Mouse (Mus musculus) G1E-ER4 (cell line): ENCODE measurements around the gene Slc4a4. TPM values are rescaled to one million over a fixed set of nuclear protein-coding genes. Genes with fewer than 3 reads are reported as not detected.

Experiments
- GATA1 ChIP-seq: IDR thresholded peaks from one replicate; pipeline ENCODE4 v1.8.0; 2012; ENCODE audit warnings: low read length, inconsistent platforms
- polyA plus RNA-seq: library from polyadenylated mRNA; stranded (reverse); fragments of >175 nt; gene quantifications from 2 replicates; pipeline ENCODE4 v1.2.3, GENCODE M21; 2012

The Slc4a4 gene
- polyA plus RNA-seq, 1 experiment = not detected

- no peak for TF ChIP-seq GATA1
Measured at GRCm38 (mm10) chr5:88938208-88938607, 51.6 kb downstream of the Slc4a4 start.

- no peak for TF ChIP-seq GATA1
Measured at GRCm38 (mm10) chr5:88939151-88939550, 52.5 kb downstream of the Slc4a4 start.

- TF ChIP-seq GATA1 = no peak
Measured at GRCm38 (mm10) chr5:88939782-88940181, 53.2 kb downstream of the Slc4a4 start.

GRCm38 (mm10) chr5:88941905-88942304 lies 55.3 kb downstream of the Slc4a4 start:
- TF ChIP-seq GATA1 = no peak

DNA sequence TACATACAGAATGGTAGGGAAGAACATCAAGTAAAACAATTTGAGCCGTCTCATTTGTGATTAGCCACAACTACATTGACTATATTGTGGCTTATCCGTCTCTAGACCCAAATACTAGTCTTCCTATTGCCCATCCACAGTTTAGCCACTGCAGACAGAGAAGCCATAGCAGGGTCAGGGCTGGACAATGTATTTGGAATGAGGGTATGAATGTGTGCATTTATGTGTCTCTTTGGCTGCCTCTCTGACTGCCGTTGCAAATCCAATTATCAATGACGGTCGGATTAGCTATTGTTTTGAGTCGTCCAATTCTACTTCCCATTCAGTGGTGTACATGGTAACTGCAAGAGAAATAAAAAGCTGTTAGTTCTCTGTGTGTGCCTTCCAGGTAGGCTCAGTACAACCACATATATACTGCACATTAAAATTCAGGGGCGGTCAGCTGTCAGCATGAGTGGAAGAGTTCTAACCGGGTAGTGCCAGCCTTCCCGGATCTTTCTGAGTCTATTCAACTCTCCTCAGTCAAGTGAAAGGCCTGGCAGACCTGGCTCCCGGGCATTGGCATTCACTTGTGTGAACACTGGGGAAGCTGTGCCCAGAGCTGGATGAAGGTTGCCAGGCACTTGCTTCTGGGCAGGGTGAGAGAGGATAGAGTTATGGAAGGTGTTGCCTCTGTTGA lies 59.2 kb downstream of the Slc4a4 start:
- no peak for TF ChIP-seq GATA1

DNA sequence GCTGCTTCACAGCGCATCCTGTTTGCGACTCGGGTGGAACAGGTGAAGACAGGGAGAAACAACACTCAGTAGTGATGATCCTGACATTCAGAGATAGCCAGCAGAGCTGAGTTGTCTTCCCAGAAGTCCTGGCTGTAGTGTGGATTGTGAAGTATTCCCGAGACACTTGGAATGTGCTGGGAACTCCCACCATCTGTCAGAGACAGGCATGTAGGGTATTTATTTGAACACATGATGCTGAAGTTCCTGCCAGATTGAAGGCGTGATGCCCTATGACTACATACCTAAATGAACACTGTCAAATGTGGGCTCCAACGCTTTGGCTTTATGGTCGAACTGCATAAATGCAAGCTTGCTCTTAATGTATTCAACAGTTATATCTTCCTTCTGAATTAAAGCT lies 63.7 kb downstream of the Slc4a4 start:
- no peak for TF ChIP-seq GATA1

GRCm38 (mm10) chr5:88952757-88953577 lies 66.3 kb downstream of the Slc4a4 start:
- TF ChIP-seq GATA1 = no peak

DNA sequence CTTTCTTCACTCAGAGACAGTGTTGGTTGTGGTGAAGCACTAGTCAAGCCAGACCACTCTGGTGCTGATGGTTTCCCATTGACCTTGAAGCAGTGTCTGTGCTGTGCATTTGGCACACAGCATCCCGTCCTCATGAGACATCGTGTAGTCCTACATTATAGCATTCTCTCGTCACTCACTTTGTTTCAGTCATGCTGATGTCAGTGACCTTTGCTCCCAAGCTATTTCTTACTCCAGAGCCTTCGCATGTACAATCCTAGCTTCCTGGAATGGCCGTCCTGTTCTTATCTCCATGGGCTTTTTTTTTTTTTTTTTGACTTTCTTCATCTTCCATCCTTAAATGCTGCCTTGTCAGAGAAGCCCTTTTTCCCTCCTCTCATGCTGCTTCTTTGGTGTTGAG lies 71.1 kb downstream of the Slc4a4 start:
- no peak for TF ChIP-seq GATA1

DNA sequence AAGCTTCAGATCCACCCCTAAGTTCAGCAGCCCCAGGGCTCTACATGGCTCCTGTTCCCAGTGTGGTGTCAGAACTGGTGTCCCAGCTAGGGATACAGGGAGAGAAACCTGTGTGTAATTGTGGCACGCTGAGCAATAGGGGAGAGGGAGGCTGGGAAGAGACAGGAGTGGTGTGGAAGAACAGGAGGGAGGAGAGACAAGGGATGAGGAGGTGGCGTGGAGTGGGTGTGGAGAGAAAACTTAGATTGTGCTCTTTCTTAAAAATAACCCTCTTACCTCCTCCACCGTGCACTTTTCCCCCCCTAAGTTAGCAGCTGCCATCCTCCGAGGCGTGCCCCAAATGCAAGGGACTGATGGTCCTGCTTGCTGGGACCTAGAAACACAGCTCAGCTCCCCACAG lies 72.3 kb downstream of the Slc4a4 start:
- no peak for TF ChIP-seq GATA1

- no peak for TF ChIP-seq GATA1
Measured at GRCm38 (mm10) chr5:88959412-88959811, 72.8 kb downstream of the Slc4a4 start.

- TF ChIP-seq GATA1 = no peak
Measured at GRCm38 (mm10) chr5:88960342-88961105, 73.9 kb downstream of the Slc4a4 start.

GRCm38 (mm10) chr5:88961351-88961761 lies 74.7 kb downstream of the Slc4a4 start:
- TF ChIP-seq GATA1 = no peak

- no peak for TF ChIP-seq GATA1
Measured at GRCm38 (mm10) chr5:88964685-88965290, 78.2 kb downstream of the Slc4a4 start.

DNA sequence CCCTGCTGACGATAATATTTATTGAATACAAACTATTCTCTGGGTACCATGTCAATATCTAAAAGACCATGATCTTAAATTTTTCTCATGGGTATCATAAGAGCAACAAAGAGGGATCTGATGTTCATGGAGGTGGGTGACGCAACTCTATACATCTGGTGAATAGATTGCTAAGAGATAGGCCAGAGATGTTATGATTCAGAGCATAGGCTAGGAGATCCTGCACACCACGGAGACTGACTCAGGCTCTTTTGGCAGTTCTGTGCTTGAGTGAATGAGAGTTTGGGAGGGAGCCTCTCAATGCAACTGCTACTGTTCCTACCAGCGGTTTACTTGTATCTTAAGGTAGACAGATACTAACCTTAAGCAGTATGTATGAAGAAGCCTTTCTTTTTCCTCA lies 79.9 kb downstream of the Slc4a4 start:
- no peak for TF ChIP-seq GATA1

DNA sequence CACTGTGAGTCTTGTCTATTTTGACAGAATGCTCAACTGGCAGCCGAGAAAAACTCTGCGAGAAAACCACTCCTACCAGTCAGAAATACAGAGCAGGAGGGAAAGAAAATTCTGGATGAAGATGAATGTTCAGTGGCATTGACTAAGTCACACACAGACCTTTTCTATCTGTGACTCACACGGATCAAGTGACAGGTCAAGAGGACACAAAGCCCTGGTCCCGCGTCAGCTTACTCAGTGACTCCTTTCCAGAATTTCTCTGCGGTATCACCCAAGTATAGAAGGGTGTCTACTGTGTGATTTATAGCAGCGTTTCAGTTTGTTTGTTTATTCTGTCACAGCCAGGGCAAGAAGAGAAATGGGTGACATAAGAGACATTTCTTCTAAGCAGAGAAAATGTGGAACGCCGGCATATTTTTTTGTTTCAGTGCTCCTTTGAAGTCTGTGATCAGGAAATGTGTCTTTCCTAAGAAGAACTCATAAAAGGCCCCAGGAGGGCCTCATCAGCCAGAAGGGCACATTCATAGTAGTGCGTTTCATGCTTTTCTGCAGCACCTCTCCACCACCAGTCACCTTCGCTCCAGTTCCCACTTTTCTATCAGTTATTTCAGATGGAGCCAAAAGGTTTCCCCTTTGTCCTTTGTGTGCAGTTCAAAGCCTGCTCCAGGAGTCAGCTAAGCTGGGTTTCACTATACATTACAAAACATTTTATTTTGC lies 82.5 kb downstream of the Slc4a4 start:
- no peak for TF ChIP-seq GATA1

- no peak for TF ChIP-seq GATA1
Measured at GRCm38 (mm10) chr5:88971554-88971953, 84.9 kb downstream of the Slc4a4 start.
